Comparison of ENCODE assay signal across 19 mouse cellular contexts in genomic region chr5:114688703-114689102, GRCm38 (mm10). TPM values are rescaled to one million over a fixed set of nuclear protein-coding genes. Genes with fewer than 3 reads are reported as not detected.
DNase-seq lines count a peak whose midpoint lies in the region; ATAC-seq lines count a peak whose summit lies in the region.
"Had no signal": no experiment of that assay in that cellular context is flagged by ENCODE, and none has a peak within 500 bp of the region (broad histone marks: within the 10 kb centered on the region; RNA-seq: fewer than 3 reads in every experiment).

No protein-coding gene starts in this region.

- no peaks in the 10 kb centered on the region for H3K36me3 ChIP-seq in kidney, embryonic 15.5 days
- H3K36me3 ChIP-seq in kidney, embryonic 16.5 days (ENCODE audit: insufficient read depth, low read length): no peaks in the 10 kb centered on the region
- H3K36me3 ChIP-seq in neural tube, embryonic 12.5 days: no peaks in the 10 kb centered on the region
- no peaks in the 10 kb centered on the region for H3K36me3 ChIP-seq in embryonic facial prominence, embryonic 15.5 days
- no peaks in the 10 kb centered on the region for H3K36me3 ChIP-seq in stomach, embryonic 16.5 days (ENCODE audit: control insufficient read depth, insufficient read depth, low read length)
- H3K36me3 ChIP-seq: forebrain, embryonic 10.5 days; heart, embryonic 13.5 days had no signal

- H3K27me3 ChIP-seq in kidney, embryonic 15.5 days: no peaks in the 10 kb centered on the region
- H3K27me3 ChIP-seq in kidney, embryonic 16.5 days (ENCODE audit: insufficient read depth, low read length): no peaks in the 10 kb centered on the region
- H3K27me3 ChIP-seq in neural tube, embryonic 12.5 days (replicated peaks): no peaks in the 10 kb centered on the region
- no peaks in the 10 kb centered on the region for H3K27me3 ChIP-seq in embryonic facial prominence, embryonic 15.5 days
- no peaks in the 10 kb centered on the region for H3K27me3 ChIP-seq in stomach, embryonic 16.5 days (ENCODE audit: control insufficient read depth, insufficient read depth, low read length)

- H3K4me2 ChIP-seq in kidney, embryonic 15.5 days: peak overlapping the region; percentile 12; the same call in 1 of the 2 replicates
- no peak overlapping the region for H3K4me2 ChIP-seq in kidney, embryonic 16.5 days (replicated peaks; ENCODE audit: low read depth, low read length)
- peak overlapping the region; percentile 92; the same call in 1 of the 2 replicates for H3K4me2 ChIP-seq in neural tube, embryonic 12.5 days (replicated peaks)
- H3K4me2 ChIP-seq in embryonic facial prominence, embryonic 15.5 days (replicated peaks): peak overlapping the region; percentile 82; the same call in 1 of the 2 replicates
- peak overlapping the region; percentile 86; the same call in 1 of the 2 replicates for H3K4me2 ChIP-seq in stomach, embryonic 16.5 days (ENCODE audit: low read depth, low read length)

- H3K4me1 ChIP-seq in kidney, embryonic 15.5 days: peaks cover 49% of the 10 kb centered on the region
- H3K4me1 ChIP-seq in kidney, embryonic 16.5 days (ENCODE audit: insufficient read depth, low read length): peaks cover 28% of the 10 kb centered on the region
- H3K4me1 ChIP-seq in neural tube, embryonic 12.5 days: peaks cover 21% of the 10 kb centered on the region
- peaks cover 38% of the 10 kb centered on the region for H3K4me1 ChIP-seq in embryonic facial prominence, embryonic 15.5 days
- H3K4me1 ChIP-seq in stomach, embryonic 16.5 days (ENCODE audit: control insufficient read depth, insufficient read depth, low read length): peaks cover 19% of the 10 kb centered on the region

- DNase-seq in neural tube, embryonic 10.5 days (ENCODE audit: extremely low spot score, low spot score): no peak
- DNase-seq in thymus, postnatal 0 days (ENCODE audit: low spot score): no peak
- DNase-seq in left cerebral cortex, adult 18-20 months (ENCODE audit: low spot score in 2 of 2): no peak
- DNase-seq: adrenal gland, adult 2 months; cerebellum, adult 9-10 months; heart, postnatal 4 days; kidney, adult 11 months; kidney, postnatal 25 days; layer of hippocampus, postnatal 36 days; lung, embryonic 14.5 days; thymus, postnatal 36 days had no signal

- WGBS in kidney, embryonic 15.5 days: 83% methylated on average over 13 of the region's 13 CpGs
- 77% methylated on average over 13 of the region's 13 CpGs for WGBS in kidney, embryonic 16.5 days
- 86% methylated on average over 13 of the region's 13 CpGs for WGBS in neural tube, embryonic 12.5 days
- WGBS in embryonic facial prominence, embryonic 15.5 days: 83% methylated on average over 13 of the region's 13 CpGs
- 79% methylated on average over 13 of the region's 13 CpGs for WGBS in stomach, embryonic 16.5 days

- no peak overlapping the region for H3K27ac ChIP-seq in kidney, embryonic 15.5 days
- no peak overlapping the region for H3K27ac ChIP-seq in kidney, embryonic 16.5 days (ENCODE audit: low read length)
- no peak overlapping the region for H3K27ac ChIP-seq in neural tube, embryonic 12.5 days
- peak overlapping the region; percentile 39; the same call in 1 of the 2 replicates for H3K27ac ChIP-seq in embryonic facial prominence, embryonic 15.5 days (replicated peaks)
- peak overlapping the region; percentile 43; the same call in 1 of the 2 replicates for H3K27ac ChIP-seq in stomach, embryonic 16.5 days (ENCODE audit: low read length)
- H3K27ac ChIP-seq: forebrain, embryonic 10.5 days; heart, embryonic 13.5 days had no signal

- H3K9ac ChIP-seq in kidney, embryonic 15.5 days: no peak overlapping the region
- H3K9ac ChIP-seq in kidney, embryonic 16.5 days (replicated peaks; ENCODE audit: low read length): no peak overlapping the region
- H3K9ac ChIP-seq in neural tube, embryonic 12.5 days: no peak overlapping the region
- H3K9ac ChIP-seq in embryonic facial prominence, embryonic 15.5 days: no peak overlapping the region
- 0 out of 2 replicates have a peak overlapping the region, but pooled peaks have one; percentile 10 for H3K9ac ChIP-seq in stomach, embryonic 16.5 days (ENCODE audit: low read length)
- H3K9ac ChIP-seq: heart, embryonic 13.5 days; lung, embryonic 14.5 days had no signal

- no peak overlapping the region for H3K4me3 ChIP-seq in kidney, embryonic 15.5 days (replicated peaks)
- no peak overlapping the region for H3K4me3 ChIP-seq in kidney, embryonic 16.5 days (ENCODE audit: low read length)
- no peak overlapping the region for H3K4me3 ChIP-seq in neural tube, embryonic 12.5 days
- peak overlapping the region; percentile 85 for H3K4me3 ChIP-seq in embryonic facial prominence, embryonic 15.5 days (replicated peaks)
- H3K4me3 ChIP-seq in stomach, embryonic 16.5 days (replicated peaks; ENCODE audit: low read length): 0 out of 2 replicates have a peak overlapping the region, but pooled peaks have one; percentile 72
- H3K4me3 ChIP-seq: heart, embryonic 13.5 days had no signal

- ATAC-seq in kidney, embryonic 15.5 days (replicated peaks; ENCODE audit: low FRiP score): no peak
- no peak for ATAC-seq in kidney, embryonic 16.5 days (ENCODE audit: low FRiP score, low TSS enrichment)
- no peak for ATAC-seq in neural tube, embryonic 12.5 days (ENCODE audit: low FRiP score, low read depth)
- ATAC-seq in embryonic facial prominence, embryonic 15.5 days (ENCODE audit: insufficient number of reproducible peaks, low FRiP score, low TSS enrichment, low read depth): no peak
- ATAC-seq in stomach, embryonic 16.5 days (ENCODE audit: insufficient read depth, low FRiP score): no peak

- no peaks in the 10 kb centered on the region for H3K9me3 ChIP-seq in kidney, embryonic 15.5 days (replicated peaks)
- no peaks in the 10 kb centered on the region for H3K9me3 ChIP-seq in kidney, embryonic 16.5 days (ENCODE audit: low read length)
- H3K9me3 ChIP-seq in neural tube, embryonic 12.5 days: no peaks in the 10 kb centered on the region
- no peaks in the 10 kb centered on the region for H3K9me3 ChIP-seq in embryonic facial prominence, embryonic 15.5 days (replicated peaks)
- no peaks in the 10 kb centered on the region for H3K9me3 ChIP-seq in stomach, embryonic 16.5 days (replicated peaks; ENCODE audit: control insufficient read depth, low read length)
- H3K9me3 ChIP-seq: forebrain, embryonic 10.5 days; G1E; heart, embryonic 13.5 days had no signal

RNA-seq across cellular contexts. Expression of gene Gltp, which starts 2.1 kb away (rescaled TPM):
- polyA plus RNA-seq in kidney, embryonic 15.5 days (2015; fragmentation: Nextera tagmentation; extraction: Ambion mirVana): 78.5 and 79.2 TPM in 2 replicates
- 86.0 and 89.6 TPM in 2 replicates for polyA plus RNA-seq in kidney, embryonic 16.5 days (2015; fragmentation: Nextera tagmentation; extraction: Ambion mirVana)
- polyA plus RNA-seq in neural tube, embryonic 12.5 days (2016; fragmentation: Nextera tagmentation; extraction: Ambion mirVana): 58.6 and 61.0 TPM in 2 replicates
- 287 and 358 TPM in 2 replicates for polyA plus RNA-seq in embryonic facial prominence, embryonic 15.5 days (2015; fragmentation: Nextera tagmentation; extraction: Ambion mirVana)
- polyA plus RNA-seq in stomach, embryonic 16.5 days (2015; fragmentation: Nextera tagmentation; extraction: Ambion mirVana): 208 and 281 TPM in 2 replicates
- polyA plus RNA-seq in thymus, postnatal 0 days (2015; fragmentation: Nextera tagmentation; extraction: Ambion mirVana): 134 and 147 TPM in 2 replicates
- total RNA-seq in left cerebral cortex, adult 18-20 months (2021): 10 to 100 TPM; 21.6 to 22.4 TPM

RNA-seq across cellular contexts. Expression of gene Tchp, which starts 18.9 kb away (rescaled TPM):
- polyA plus RNA-seq in kidney, embryonic 15.5 days (2015; fragmentation: Nextera tagmentation; extraction: Ambion mirVana): 16.5 and 17.4 TPM in 2 replicates
- polyA plus RNA-seq in kidney, embryonic 16.5 days (2015; fragmentation: Nextera tagmentation; extraction: Ambion mirVana): 15.5 and 16.1 TPM in 2 replicates
- 20.4 and 23.4 TPM in 2 replicates for polyA plus RNA-seq in neural tube, embryonic 12.5 days (2016; fragmentation: Nextera tagmentation; extraction: Ambion mirVana)
- 16.3 and 17.4 TPM in 2 replicates for polyA plus RNA-seq in embryonic facial prominence, embryonic 15.5 days (2015; fragmentation: Nextera tagmentation; extraction: Ambion mirVana)
- polyA plus RNA-seq in stomach, embryonic 16.5 days (2015; fragmentation: Nextera tagmentation; extraction: Ambion mirVana): 9.3 and 9.4 TPM in 2 replicates
- polyA plus RNA-seq in thymus, postnatal 0 days (2015; fragmentation: Nextera tagmentation; extraction: Ambion mirVana): 9.8 and 10.8 TPM in 2 replicates
- total RNA-seq in left cerebral cortex, adult 18-20 months (2021): 10 to 100 TPM; 11.2 to 12.3 TPM

RNA-seq across cellular contexts. Expression of gene Trpv4, which starts 30.5 kb away (rescaled TPM):
- polyA plus RNA-seq in kidney, embryonic 15.5 days (2015; fragmentation: Nextera tagmentation; extraction: Ambion mirVana): 21.8 and 23.4 TPM in 2 replicates
- 33.4 and 33.6 TPM in 2 replicates for polyA plus RNA-seq in kidney, embryonic 16.5 days (2015; fragmentation: Nextera tagmentation; extraction: Ambion mirVana)
- 0.95 and 1.1 TPM in 2 replicates for polyA plus RNA-seq in neural tube, embryonic 12.5 days (2016; fragmentation: Nextera tagmentation; extraction: Ambion mirVana)
- 14.6 and 15.0 TPM in 2 replicates for polyA plus RNA-seq in embryonic facial prominence, embryonic 15.5 days (2015; fragmentation: Nextera tagmentation; extraction: Ambion mirVana)
- polyA plus RNA-seq in stomach, embryonic 16.5 days (2015; fragmentation: Nextera tagmentation; extraction: Ambion mirVana): 2.8 and 3.7 TPM in 2 replicates
- polyA plus RNA-seq in thymus, postnatal 0 days (2015; fragmentation: Nextera tagmentation; extraction: Ambion mirVana): 1.1 TPM in 2 replicates
- total RNA-seq in left cerebral cortex, adult 18-20 months (2021): 1 to 10 TPM; 1.4 to 2.1 TPM
- total RNA-seq: G1E had no signal

Comparison
In these comparisons a context has a peak if more than half of its experiments do, and no peak if none do; other contexts are left out.
1. H3K27ac ChIP-seq: peak in embryonic facial prominence, embryonic 15.5 days (single experiment) and stomach, embryonic 16.5 days (single experiment); none in kidney, embryonic 15.5 days (single experiment), kidney, embryonic 16.5 days (single experiment) and neural tube, embryonic 12.5 days (single experiment).
2. H3K4me3 ChIP-seq: peak in embryonic facial prominence, embryonic 15.5 days (single experiment) and stomach, embryonic 16.5 days (single experiment); none in kidney, embryonic 15.5 days (single experiment), kidney, embryonic 16.5 days (single experiment) and neural tube, embryonic 12.5 days (single experiment).